Mouse (Mus musculus) heart, embryonic 14.5 days (tissue): Measurements from ENCODE around the gene Smg7. TPM values are rescaled to one million over a fixed set of nuclear protein-coding genes. Genes with fewer than 3 reads are reported as not detected.
A peak's percentile ranks its signal among the peaks of the same experiment; 100 is the strongest.

ENCODE experiments used
- ATAC-seq: fragments of 200-750 bp; cut with Nextera tagmentation; 2 replicates; pipeline ENCODE4 v1.8.0; 2017; ENCODE audit warnings: low read depth, moderate TSS enrichment; ENCODE audit not compliant: insufficient number of reproducible peaks, insufficient read depth, low FRiP score
- H3K27ac ChIP-seq, 2 experiments: fragments of 200-500 bp in 1 of 2; fragments of 300-500 bp in 1 of 2; sonication (generic) in 1 of 2; replicated peaks in 1 of 2; 2 replicates each; pipeline ENCODE4 v1.5.1; 2012 to 2014; ENCODE audit warnings: low read depth in 2 of 2, low read length in 2 of 2, control low read depth in 1 of 2, mild to moderate bottlenecking in 1 of 2, mixed read lengths in 1 of 2; ENCODE audit not compliant: control insufficient read depth in 1 of 2, insufficient read depth in 1 of 2
- H3K27me3 ChIP-seq: fragments of 300-500 bp; sonication (generic); 2 replicates; pipeline ENCODE4 v1.6.1; 2014; ENCODE audit warnings: mild to moderate bottlenecking, low read length, control low read depth; ENCODE audit not compliant: control insufficient read depth, insufficient read depth
- H3K36me3 ChIP-seq: fragments of 300-500 bp; sonication (generic); 2 replicates; pipeline ENCODE4 v1.6.1; 2014; ENCODE audit warnings: mild to moderate bottlenecking, control low read depth, low read length, mixed read lengths; ENCODE audit not compliant: control insufficient read depth, insufficient read depth
- H3K4me1 ChIP-seq, 2 experiments: fragments of 200-500 bp in 1 of 2; fragments of 300-500 bp in 1 of 2; sonication (generic) in 1 of 2; 2 replicates each; pipeline ENCODE4 v1.6.1; 2012 to 2014; ENCODE audit warnings: low read length in 2 of 2, control low read depth in 1 of 2, mixed read lengths in 1 of 2; ENCODE audit not compliant: control insufficient read depth in 2 of 2, insufficient read depth in 2 of 2
- H3K4me2 ChIP-seq: fragments of 300-500 bp; sonication (generic); 2 replicates; pipeline ENCODE4 v1.6.1; 2014; ENCODE audit warnings: mild to moderate bottlenecking, low read length
- H3K4me3 ChIP-seq, 2 experiments: fragments of 200-500 bp in 1 of 2; fragments of 300-500 bp in 1 of 2; sonication (generic) in 1 of 2; 2 replicates each; pipeline ENCODE4 v1.5.1; 2012 to 2014; ENCODE audit warnings: low read length in 2 of 2, mild to moderate bottlenecking in 2 of 2, control low read depth in 1 of 2, low read depth in 1 of 2, moderate library complexity in 1 of 2; ENCODE audit not compliant: control insufficient read depth in 1 of 2, insufficient read depth in 1 of 2
- H3K9ac ChIP-seq: fragments of 300-500 bp; sonication (generic); 2 replicates; pipeline ENCODE4 v1.6.1; 2014; ENCODE audit warnings: mild to moderate bottlenecking, low read length
- H3K9me3 ChIP-seq: fragments of 300-500 bp; sonication (generic); 2 replicates; pipeline ENCODE4 v1.6.1; 2016; ENCODE audit warnings: low read length, control low read depth; ENCODE audit not compliant: control insufficient read depth
- WGBS: fragments of 180-500 bp; shearing (Covaris S2); extraction: QIAGEN DNeasy Blood & Tissue Kit; methylation state at CpG from one replicate; pipeline ENCODE4 v1.1.7; 2014; 5-methylcytosine and 5-hydroxymethylcytosine counted together
- polyA plus RNA-seq: library from polyadenylated mRNA; unstranded; fragments of >200 nt; fragmentation: Nextera tagmentation; extraction: Ambion mirVana; gene quantifications from 2 replicates; pipeline ENCODE4 v1.2.1, GENCODE M21; 2014

Gene Smg7
- polyA plus RNA-seq, 1 experiment from 2014 or later = 29.1 TPM

GRCm38 (mm10) chr1:152916936-152917335 is 14.5 kb upstream of the Smg7 start:
- no peak overlapping the region for H3K4me3 ChIP-seq
- H3K36me3 ChIP-seq = no peaks in the 10 kb centered on the region
- H3K9me3 ChIP-seq = no peaks in the 10 kb centered on the region
- H3K27ac ChIP-seq = no peak overlapping the region
- 42% methylated on average over 5 of the region's 5 CpGs for WGBS
- no peak overlapping the region for H3K9ac ChIP-seq
- H3K4me2 ChIP-seq = no peak overlapping the region
- H3K4me1 ChIP-seq = peaks cover 2 to 3% of the 10 kb centered on the region in 2 experiments; a peak in 2 of 4 replicates
- ATAC-seq = no peak
- H3K27me3 ChIP-seq = no peaks in the 10 kb centered on the region

GRCm38 (mm10) chr1:152915766-152916165 is 13.3 kb upstream of the Smg7 start:
- no peaks in the 10 kb centered on the region for H3K27me3 ChIP-seq
- no peak overlapping the region for H3K4me3 ChIP-seq
- no peaks in the 10 kb centered on the region for H3K36me3 ChIP-seq
- no peak for ATAC-seq
- 65% methylated on average over 5 of the region's 5 CpGs for WGBS
- peaks cover 2 to 3% of the 10 kb centered on the region in 2 experiments; a peak in 2 of 4 replicates for H3K4me1 ChIP-seq
- no peak overlapping the region for H3K9ac ChIP-seq
- no peaks in the 10 kb centered on the region for H3K9me3 ChIP-seq
- H3K27ac ChIP-seq = no peak overlapping the region
- no peak overlapping the region for H3K4me2 ChIP-seq

- 63% methylated on average over 6 of the region's 6 CpGs for WGBS
- no peak for ATAC-seq
Observed at GRCm38 (mm10) chr1:152913483-152914460, 11.3 kb upstream of the Smg7 start.

GRCm38 (mm10) chr1:152904469-152904868 is 2.0 kb upstream of the Smg7 start:
- peak overlapping the region; percentile 97 for H3K9ac ChIP-seq
- under 1% methylated on average over 14 of the region's 14 CpGs for WGBS
- no peaks in the 10 kb centered on the region for H3K27me3 ChIP-seq
- H3K27ac ChIP-seq = peak overlapping the region; percentile 54 to 64; a peak in 3 of 4 replicates
- H3K36me3 ChIP-seq = 0 out of 2 replicates have a peak, but pooled peaks cover 3% of the 10 kb centered on the region
- H3K4me3 ChIP-seq = peak overlapping the region; percentile 49 to 96
- no peak for ATAC-seq
- H3K4me2 ChIP-seq = peak overlapping the region; percentile 98
- H3K9me3 ChIP-seq = no peaks in the 10 kb centered on the region
- H3K4me1 ChIP-seq = peaks cover 0 to 14% of the 10 kb centered on the region in 2 experiments

More at GRCm38 (mm10) chr1:152913483-152914460, 11.3 kb upstream of the Smg7 start:
- Histone ChIP-seq H3K27ac (no peak overlapping the region), H3K36me3 (no peaks in the 10 kb centered on the region), H3K9me3 (peaks cover 2% of the 10 kb centered on the region; the same call in 1 of the 2 replicates), H3K9ac (no peak overlapping the region), H3K27me3 (no peaks in the 10 kb centered on the region), H3K4me2 (no peak overlapping the region), H3K4me1 (peaks cover 2 to 3% of the 10 kb centered on the region in 2 experiments; a peak in 2 of 4 replicates), H3K4me3 (no peak overlapping the region)

GRCm38 (mm10) chr1:152903591-152904135 is 1.2 kb upstream of the Smg7 start:
- Histone ChIP-seq H3K27ac (peak overlapping the region; percentile 100), H3K36me3 (peaks cover 6% of the 10 kb centered on the region; the same call in 1 of the 2 replicates), H3K9ac (peak overlapping the region; percentile 97), H3K27me3 (no peaks in the 10 kb centered on the region), H3K9me3 (no peaks in the 10 kb centered on the region), H3K4me1 (peaks cover 0 to 18% of the 10 kb centered on the region in 2 experiments), H3K4me2 (peak overlapping the region; percentile 98), H3K4me3 (peak overlapping the region; percentile 96 to 100)
- no peak for ATAC-seq
- WGBS = under 1% methylated on average over 36 of the region's 36 CpGs

- Histone ChIP-seq H3K27me3 (no peaks in the 10 kb centered on the region), H3K4me2 (peak overlapping the region; percentile 98), H3K4me1 (peaks cover 0 to 20% of the 10 kb centered on the region in 2 experiments), H3K9ac (peak overlapping the region; percentile 97), H3K36me3 (peaks cover 11% of the 10 kb centered on the region; the same call in 1 of the 2 replicates), H3K27ac (peak overlapping the region; percentile 100), H3K9me3 (no peaks in the 10 kb centered on the region), H3K4me3 (peak overlapping the region; percentile 96 to 100)
- peak; percentile 90 for ATAC-seq
- 1% methylated on average over 32 of the region's 69 CpGs for WGBS
Observed at GRCm38 (mm10) chr1:152902665-152903516, 445 bp upstream of the Smg7 start.

GRCm38 (mm10) chr1:152901419-152901764 is 1.1 kb downstream of the Smg7 start:
- H3K4me1 ChIP-seq = peaks cover 0 to 22% of the 10 kb centered on the region in 2 experiments
- H3K4me3 ChIP-seq = peak overlapping the region; percentile 96
- H3K27ac ChIP-seq = peak overlapping the region; percentile 98 to 100; a peak in 3 of 4 replicates
- H3K4me2 ChIP-seq = peak overlapping the region; percentile 84
- peaks cover 12% of the 10 kb centered on the region; the same call in 1 of the 2 replicates for H3K36me3 ChIP-seq
- ATAC-seq = no peak
- 1% methylated on average over 6 of the region's 6 CpGs for WGBS
- peak overlapping the region; percentile 97 for H3K9ac ChIP-seq
- H3K27me3 ChIP-seq = no peaks in the 10 kb centered on the region
- no peaks in the 10 kb centered on the region for H3K9me3 ChIP-seq
